Mouse (Mus musculus) embryonic fibroblast, embryonic 13.5 days (primary cell): ENCODE results near the gene Smchd1. TPM values are rescaled to one million over a fixed set of nuclear protein-coding genes. Genes with fewer than 3 reads are reported as not detected.

Experiments used
- H3K27ac ChIP-seq: 2 replicates; pipeline ENCODE4 v1.5.1; 2012; ENCODE audit warnings: low read length, control low read depth, inconsistent platforms; ENCODE audit not compliant: insufficient read depth
- H3K4me1 ChIP-seq: 2 replicates; pipeline ENCODE4 v1.6.1; 2011; ENCODE audit warnings: low read length; ENCODE audit not compliant: control insufficient read depth, insufficient read depth
- H3K4me3 ChIP-seq: 2 replicates; pipeline ENCODE4 v1.5.1; 2011; ENCODE audit warnings: mild to moderate bottlenecking, control low read depth, low read length; ENCODE audit not compliant: insufficient read depth
- CTCF ChIP-seq: IDR thresholded peaks from 2 replicates; pipeline ENCODE4 v1.5.1; 2011; ENCODE audit warnings: mild to moderate bottlenecking, control low read depth, low read length, moderate library complexity, borderline replicate concordance; ENCODE audit not compliant: insufficient read depth
- POLR2A ChIP-seq: IDR thresholded peaks from 2 replicates; pipeline ENCODE4 v1.6.1; 2011; ENCODE audit warnings: low read depth, mild to moderate bottlenecking, control low read depth, low read length, moderate library complexity
- polyA plus RNA-seq: library from polyadenylated mRNA; stranded (reverse); fragments of >200 nt; gene quantifications from 2 replicates; pipeline ENCODE4 v1.2.4, GENCODE M21; 2011; ENCODE audit warnings: low read depth; ENCODE audit not compliant: missing spikeins, insufficient read length

Gene Smchd1
- polyA plus RNA-seq, 1 experiment, result 57.4 TPM

- TF ChIP-seq POLR2A, result no peak
- H3K4me1 ChIP-seq, result no peaks in the 10 kb centered on the region
- no peak overlapping the region for H3K27ac ChIP-seq
- no peak overlapping the region for H3K4me3 ChIP-seq
Observed at GRCm38 (mm10) chr17:71301413-71301812, 173.7 kb downstream of the Smchd1 start.

DNA sequence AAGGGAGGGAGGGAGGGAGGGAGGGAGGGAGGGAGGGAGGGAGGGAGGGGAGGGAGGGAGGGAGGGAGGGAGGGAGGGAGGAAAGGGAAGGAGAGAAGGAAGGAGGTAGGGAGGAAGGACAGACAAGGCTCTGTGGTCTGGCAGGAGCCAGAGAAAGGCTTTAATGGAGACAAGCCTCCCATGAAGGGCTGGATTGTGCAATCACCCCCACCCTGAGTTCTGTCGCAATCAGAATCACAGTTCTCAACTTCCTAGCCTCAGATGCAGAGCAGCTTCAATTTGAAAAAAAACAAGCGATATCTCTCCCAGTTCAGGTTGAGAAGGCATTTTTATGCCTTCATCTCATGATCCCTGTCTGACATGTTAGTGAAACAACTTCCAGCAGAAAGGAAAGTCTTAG, 174.8 kb downstream of the Smchd1 start:
- Histone ChIP-seq H3K27ac (peak overlapping the region; percentile 20; the same call in 1 of the 2 replicates), H3K4me3 (no peak overlapping the region), H3K4me1 (no peaks in the 10 kb centered on the region)
- TF ChIP-seq POLR2A, result no peak
- TF ChIP-seq CTCF, result no peak

GRCm38 (mm10) chr17:71299879-71300278, 175.3 kb downstream of the Smchd1 start:
- H3K27ac ChIP-seq, result no peak overlapping the region
- H3K4me3 ChIP-seq, result no peak overlapping the region
- TF ChIP-seq CTCF (no peak), POLR2A (no peak)
- H3K4me1 ChIP-seq, result no peaks in the 10 kb centered on the region

- Histone ChIP-seq H3K4me1 (peaks cover 11% of the 10 kb centered on the region), H3K4me3 (no peak overlapping the region), H3K27ac (no peak overlapping the region)
- TF ChIP-seq POLR2A (no peak), CTCF (no peak)
Observed at GRCm38 (mm10) chr17:71294570-71294969, 180.6 kb downstream of the Smchd1 start.

Other genes with a start within 250 kb of the Smchd1 start
- 18.0 and 20.2 TPM in 2 replicates for gene Emilin2, start 163.4 kb downstream of the Smchd1 start, polyA plus RNA-seq
- gene Gm4707, start 15.4 kb downstream of the Smchd1 start, polyA plus RNA-seq, result 1.6 and 2.3 TPM in 2 replicates
- 22.4 and 29.5 TPM in 2 replicates for gene Ndc80, start 51.5 kb upstream of the Smchd1 start, polyA plus RNA-seq
- not detected in 2 replicates for gene Spdya, start 76.7 kb upstream of the Smchd1 start, polyA plus RNA-seq
- 99.2 and 118 TPM in 2 replicates for gene Wdr43, start 140.6 kb upstream of the Smchd1 start, polyA plus RNA-seq
- gene Togaram2, start 197.9 kb upstream of the Smchd1 start, polyA plus RNA-seq, result not detected in 2 replicates